Mouse (Mus musculus) embryonic facial prominence, embryonic 15.5 days (tissue): ENCODE measurements around the gene Lamb1. TPM values are rescaled to one million over a fixed set of nuclear protein-coding genes. Genes with fewer than 3 reads are reported as not detected.

Source experiments
- ATAC-seq: fragments of 200-750 bp; cut with Nextera tagmentation; 2 replicates; pipeline ENCODE4 v1.8.0; 2017; ENCODE audit warnings: low read depth, moderate TSS enrichment; ENCODE audit not compliant: insufficient number of reproducible peaks, low FRiP score, low TSS enrichment
- H3K27ac ChIP-seq: fragments of 300-500 bp; sonication (generic); replicated peaks from 2 replicates; pipeline ENCODE4 v1.5.1; 2015; ENCODE audit warnings: mild to moderate bottlenecking, inconsistent platforms
- H3K27me3 ChIP-seq: fragments of 300-500 bp; sonication (generic); 2 replicates; pipeline ENCODE4 v1.6.1; 2015; ENCODE audit warnings: inconsistent platforms
- H3K36me3 ChIP-seq: fragments of 300-500 bp; sonication (generic); 2 replicates; pipeline ENCODE4 v1.6.1; 2015; ENCODE audit warnings: mild to moderate bottlenecking, inconsistent platforms
- H3K4me1 ChIP-seq: fragments of 300-500 bp; sonication (generic); 2 replicates; pipeline ENCODE4 v1.6.1; 2015; ENCODE audit warnings: inconsistent platforms
- H3K4me2 ChIP-seq: fragments of 300-500 bp; sonication (generic); replicated peaks from 2 replicates; pipeline ENCODE4 v1.6.1; 2015; ENCODE audit warnings: mild to moderate bottlenecking, inconsistent platforms
- H3K4me3 ChIP-seq: fragments of 300-500 bp; sonication (generic); replicated peaks from 2 replicates; pipeline ENCODE4 v1.5.1; 2015; ENCODE audit warnings: mild to moderate bottlenecking, inconsistent platforms
- H3K9ac ChIP-seq: fragments of 300-500 bp; sonication (generic); 2 replicates; pipeline ENCODE4 v1.6.1; 2015; ENCODE audit warnings: inconsistent platforms
- H3K9me3 ChIP-seq: fragments of 300-500 bp; sonication (generic); replicated peaks from 2 replicates; pipeline ENCODE4 v1.6.1; 2016; ENCODE audit warnings: inconsistent platforms
- WGBS: fragments of 180-500 bp; shearing (Covaris S2); methylation state at CpG from one replicate; pipeline ENCODE4 v1.1.7; 2015; 5-methylcytosine and 5-hydroxymethylcytosine counted together
- polyA plus RNA-seq: library from polyadenylated mRNA; unstranded; fragments of >200 nt; fragmentation: Nextera tagmentation; extraction: Ambion mirVana; gene quantifications from 2 replicates; pipeline ENCODE4 v1.2.1, GENCODE M21; 2015

Lamb1 gene
- polyA plus RNA-seq, 1 experiment from 2014 or later, result 68.5 TPM

GRCm38 (mm10) chr12:31236861-31237595 is 28.0 kb upstream of the Lamb1 start:
- Histone ChIP-seq H3K27ac (no peak overlapping the region; the same call in 1 of the 2 replicates), H3K36me3 (no peaks in the 10 kb centered on the region), H3K9ac (no peak overlapping the region), H3K4me3 (no peak overlapping the region), H3K4me1 (peaks cover 15% of the 10 kb centered on the region), H3K4me2 (no peak overlapping the region), H3K27me3 (no peaks in the 10 kb centered on the region), H3K9me3 (no peaks in the 10 kb centered on the region)
- peak; percentile 39; the same call in 1 of the 2 replicates for ATAC-seq
- 33% methylated on average over 12 of the region's 12 CpGs for WGBS

DNA sequence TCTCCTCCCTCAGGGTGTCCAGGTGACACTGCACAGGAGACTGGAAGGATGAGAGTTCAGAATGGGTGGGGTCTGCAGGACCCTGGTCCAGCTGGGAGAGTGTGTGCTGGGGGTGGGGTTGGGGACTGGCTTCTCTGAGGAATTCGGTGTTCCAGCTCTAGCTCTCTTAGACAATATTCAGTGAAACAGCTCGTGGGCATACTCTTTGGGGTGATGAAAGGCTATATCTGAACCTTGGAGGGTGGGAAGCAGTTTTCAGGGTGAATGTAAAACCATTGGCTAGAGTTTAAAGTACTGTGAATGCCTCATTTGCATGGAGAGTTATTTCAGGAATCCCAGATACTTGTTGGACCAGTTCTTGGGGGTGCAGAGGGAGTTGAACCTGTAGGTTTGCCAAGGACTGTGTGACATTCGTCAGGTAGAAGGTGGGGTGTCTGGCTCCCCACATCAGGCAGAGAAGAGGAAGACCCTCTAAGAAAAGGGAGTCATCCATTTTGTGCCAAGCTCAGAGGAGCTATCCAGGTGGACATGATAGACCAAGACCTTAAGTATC is 25.9 kb upstream of the Lamb1 start:
- H3K4me2 ChIP-seq, result no peak overlapping the region
- H3K27me3 ChIP-seq, result no peaks in the 10 kb centered on the region
- 54% methylated on average over 3 of the region's 3 CpGs for WGBS
- ATAC-seq, result no peak
- H3K9ac ChIP-seq, result no peak overlapping the region
- no peaks in the 10 kb centered on the region for H3K36me3 ChIP-seq
- H3K4me1 ChIP-seq, result peaks cover 15% of the 10 kb centered on the region
- H3K4me3 ChIP-seq, result no peak overlapping the region
- no peaks in the 10 kb centered on the region for H3K9me3 ChIP-seq
- no peak overlapping the region for H3K27ac ChIP-seq

DNA sequence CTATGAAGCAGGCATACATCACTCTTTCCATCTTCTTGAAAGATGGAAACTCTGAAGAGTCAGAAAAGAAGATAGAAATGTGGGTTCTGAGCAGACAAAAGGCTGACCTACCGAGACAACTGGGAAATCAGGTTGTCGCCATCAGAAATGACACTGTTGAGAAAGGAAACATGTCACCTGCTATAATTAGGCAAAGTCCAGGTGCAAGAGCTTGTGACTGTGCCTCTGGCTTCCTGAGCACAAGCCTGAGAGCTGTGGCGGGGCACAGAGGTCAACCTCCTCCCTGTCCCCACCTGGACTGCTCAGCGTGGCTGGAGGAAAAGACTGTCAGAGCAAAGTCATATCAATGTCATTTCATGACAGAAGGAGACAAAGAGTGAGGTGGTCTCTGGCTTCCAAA is 25.2 kb upstream of the Lamb1 start:
- no peak overlapping the region for H3K4me3 ChIP-seq
- H3K4me2 ChIP-seq, result no peak overlapping the region
- no peaks in the 10 kb centered on the region for H3K36me3 ChIP-seq
- no peaks in the 10 kb centered on the region for H3K27me3 ChIP-seq
- no peak for ATAC-seq
- WGBS, result 51% methylated on average over 4 of the region's 4 CpGs
- no peak overlapping the region for H3K9ac ChIP-seq
- H3K9me3 ChIP-seq, result no peaks in the 10 kb centered on the region
- H3K4me1 ChIP-seq, result peaks cover 15% of the 10 kb centered on the region
- H3K27ac ChIP-seq, result no peak overlapping the region

GRCm38 (mm10) chr12:31240470-31240869 is 24.6 kb upstream of the Lamb1 start, which contains the start of gene Gm6993:
Gm6993 (plus strand) TSS chr12:31240770.
- no peak within 1 kb of the TSS for H3K27ac ChIP-seq
- no peak for ATAC-seq
- 87% methylated on average over 5 of the region's 5 CpGs for WGBS
- no peak within 1 kb of the TSS for H3K9ac ChIP-seq
- no peaks in the 10 kb centered on the region for H3K27me3 ChIP-seq
- peaks cover 15% of the 10 kb centered on the region for H3K4me1 ChIP-seq
- no peaks in the 10 kb centered on the region for H3K9me3 ChIP-seq
- H3K36me3 ChIP-seq, result no peaks in the 10 kb centered on the region
- no peak within 1 kb of the TSS for H3K4me3 ChIP-seq
- no peak within 1 kb of the TSS for H3K4me2 ChIP-seq

- H3K36me3 ChIP-seq, result no peaks in the 10 kb centered on the region
- no peak overlapping the region for H3K9ac ChIP-seq
- no peaks in the 10 kb centered on the region for H3K9me3 ChIP-seq
- no peak overlapping the region for H3K4me3 ChIP-seq
- H3K27ac ChIP-seq, result no peak overlapping the region
- H3K27me3 ChIP-seq, result no peaks in the 10 kb centered on the region
- no peak for ATAC-seq
- no peak overlapping the region for H3K4me2 ChIP-seq
- H3K4me1 ChIP-seq, result peaks cover 9% of the 10 kb centered on the region
- 43% methylated on average over 6 of the region's 6 CpGs for WGBS
Measured at GRCm38 (mm10) chr12:31241595-31242342, 23.3 kb upstream of the Lamb1 start.

- no peak overlapping the region for H3K4me2 ChIP-seq
- H3K9ac ChIP-seq, result no peak overlapping the region
- no peak overlapping the region for H3K27ac ChIP-seq
- no peaks in the 10 kb centered on the region for H3K36me3 ChIP-seq
- ATAC-seq, result no peak
- 76% methylated on average over 2 of the region's 2 CpGs for WGBS
- H3K4me3 ChIP-seq, result no peak overlapping the region
- no peaks in the 10 kb centered on the region for H3K9me3 ChIP-seq
- no peaks in the 10 kb centered on the region for H3K27me3 ChIP-seq
- no peaks in the 10 kb centered on the region for H3K4me1 ChIP-seq
Measured at GRCm38 (mm10) chr12:31244001-31244400, 21.0 kb upstream of the Lamb1 start.

DNA sequence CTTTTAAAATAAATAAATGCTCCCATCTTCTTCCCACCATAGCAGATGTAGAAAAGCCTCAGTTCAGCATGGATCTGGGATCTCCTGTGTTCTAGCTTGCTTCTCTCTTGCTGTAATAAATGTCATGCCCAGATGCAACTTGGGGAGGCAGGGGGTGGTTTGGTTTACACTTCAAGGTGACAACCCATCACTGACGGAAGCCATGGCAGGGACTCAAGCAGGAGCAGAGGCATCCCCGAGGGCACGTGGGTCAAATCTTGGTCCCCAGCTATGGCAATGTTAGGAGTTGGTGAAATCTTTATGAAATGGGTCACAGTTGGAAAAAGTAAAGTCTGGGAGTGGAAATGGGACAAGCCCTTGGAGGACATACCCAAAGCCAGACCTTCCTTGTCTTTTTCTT is 20.3 kb upstream of the Lamb1 start:
- Histone ChIP-seq H3K9me3 (no peaks in the 10 kb centered on the region), H3K4me2 (no peak overlapping the region), H3K9ac (no peak overlapping the region), H3K4me3 (no peak overlapping the region), H3K36me3 (no peaks in the 10 kb centered on the region), H3K27ac (no peak overlapping the region), H3K4me1 (no peaks in the 10 kb centered on the region), H3K27me3 (no peaks in the 10 kb centered on the region)
- WGBS, result 71% methylated on average over 3 of the region's 3 CpGs
- no peak for ATAC-seq

DNA sequence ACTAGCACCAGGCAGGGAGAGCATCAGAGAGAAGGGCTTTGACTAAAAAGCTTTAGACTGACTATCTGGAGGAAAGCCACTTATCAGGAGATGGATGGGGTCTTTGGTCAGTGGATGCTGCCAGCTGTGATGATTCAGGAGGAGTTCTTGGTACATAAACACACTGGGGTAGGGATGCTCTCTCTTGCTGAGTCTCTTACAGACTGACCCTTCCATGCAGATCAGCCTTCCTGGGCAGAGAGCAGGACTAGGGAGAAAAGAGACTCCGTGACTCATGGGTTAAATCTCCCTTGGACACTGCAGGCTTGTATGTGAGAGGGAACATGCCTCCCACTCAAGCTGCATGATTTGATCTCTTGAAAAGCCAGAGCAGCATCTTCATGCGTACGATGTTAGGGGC is 18.9 kb upstream of the Lamb1 start:
- Histone ChIP-seq H3K27me3 (no peaks in the 10 kb centered on the region), H3K27ac (no peak overlapping the region), H3K36me3 (no peaks in the 10 kb centered on the region), H3K4me3 (no peak overlapping the region), H3K4me1 (no peaks in the 10 kb centered on the region), H3K9ac (no peak overlapping the region), H3K9me3 (no peaks in the 10 kb centered on the region), H3K4me2 (no peak overlapping the region)
- no peak for ATAC-seq
- WGBS, result 66% methylated on average over 3 of the region's 3 CpGs

DNA sequence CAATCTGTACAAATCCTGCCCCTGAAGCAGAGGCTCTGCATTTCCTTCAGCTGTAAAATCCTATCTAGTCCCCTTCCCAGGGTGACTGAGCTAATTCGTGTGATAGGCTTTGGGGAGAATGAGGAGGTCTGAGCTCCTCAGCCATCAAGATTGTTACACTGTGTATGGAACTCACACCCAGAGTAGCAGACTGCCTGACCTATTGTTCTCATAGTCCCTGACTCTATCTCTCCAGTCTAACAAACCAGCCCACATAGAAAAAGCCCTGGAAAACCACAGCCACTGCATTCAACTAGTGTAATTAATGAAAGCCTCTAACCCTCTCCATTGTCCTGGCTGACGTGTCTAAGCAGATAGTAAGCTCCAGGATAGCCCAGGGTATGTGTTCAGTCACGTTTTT is 18.4 kb upstream of the Lamb1 start:
- ATAC-seq, result no peak
- H3K9ac ChIP-seq, result no peak overlapping the region
- H3K36me3 ChIP-seq, result no peaks in the 10 kb centered on the region
- no peak overlapping the region for H3K4me3 ChIP-seq
- H3K4me2 ChIP-seq, result no peak overlapping the region
- H3K27me3 ChIP-seq, result no peaks in the 10 kb centered on the region
- H3K27ac ChIP-seq, result no peak overlapping the region
- H3K9me3 ChIP-seq, result no peaks in the 10 kb centered on the region
- WGBS, result 48% methylated on average over 3 of the region's 3 CpGs
- no peaks in the 10 kb centered on the region for H3K4me1 ChIP-seq

DNA sequence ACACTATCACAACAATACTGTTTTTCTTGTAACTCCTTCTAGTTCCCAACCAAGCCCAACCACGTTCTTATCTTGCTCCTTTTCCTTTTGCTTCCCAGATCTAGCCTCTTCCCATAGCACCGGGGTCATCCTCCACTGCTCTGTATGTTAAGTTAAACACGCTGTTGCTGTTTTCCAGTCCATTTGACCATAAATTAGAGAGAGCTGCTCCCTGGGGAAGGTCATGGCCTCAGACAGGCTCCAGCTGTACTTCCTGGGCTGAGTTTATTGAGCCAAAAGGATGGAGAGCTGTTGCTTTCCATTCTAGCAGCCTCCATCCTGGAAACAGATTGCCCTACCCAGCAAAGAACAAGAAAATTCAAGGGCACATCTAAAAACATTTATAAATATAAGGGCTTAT is 16.9 kb upstream of the Lamb1 start:
- ATAC-seq, result no peak
- Histone ChIP-seq H3K27me3 (no peaks in the 10 kb centered on the region), H3K4me3 (no peak overlapping the region), H3K27ac (no peak overlapping the region), H3K9ac (no peak overlapping the region), H3K36me3 (no peaks in the 10 kb centered on the region), H3K4me1 (no peaks in the 10 kb centered on the region), H3K4me2 (no peak overlapping the region), H3K9me3 (no peaks in the 10 kb centered on the region)
- WGBS, result 59% methylated on average over 3 of the region's 3 CpGs

- Histone ChIP-seq H3K4me2 (no peak overlapping the region), H3K27me3 (no peaks in the 10 kb centered on the region), H3K4me3 (no peak overlapping the region), H3K4me1 (no peaks in the 10 kb centered on the region), H3K36me3 (no peaks in the 10 kb centered on the region), H3K9me3 (no peaks in the 10 kb centered on the region), H3K9ac (no peak overlapping the region), H3K27ac (no peak overlapping the region)
- ATAC-seq, result no peak
- 49% methylated on average over 10 of the region's 10 CpGs for WGBS
Measured at GRCm38 (mm10) chr12:31248681-31249080, 16.4 kb upstream of the Lamb1 start.
